Mouse (Mus musculus) thymus, adult 2 months (tissue): Measurements from ENCODE around the gene Cd302.

Experiments used
- CTCF ChIP-seq: fragments of 200-500 bp; IDR thresholded peaks from 2 replicates; pipeline ENCODE4 v1.5.1; 2012; ENCODE audit warnings: mild to moderate bottlenecking, control low read depth, low read length, moderate library complexity, borderline replicate concordance; ENCODE audit not compliant: control insufficient read depth, poor library complexity, insufficient read depth; ENCODE audit errors: extremely low read depth
- POLR2A ChIP-seq: fragments of 200-500 bp; IDR thresholded peaks from 2 replicates; pipeline ENCODE4 v1.6.1; 2012; ENCODE audit warnings: mild to moderate bottlenecking, low read length, control low read depth, moderate library complexity; ENCODE audit not compliant: control insufficient read depth, poor library complexity, insufficient read depth; ENCODE audit errors: extremely low read depth

DNA sequence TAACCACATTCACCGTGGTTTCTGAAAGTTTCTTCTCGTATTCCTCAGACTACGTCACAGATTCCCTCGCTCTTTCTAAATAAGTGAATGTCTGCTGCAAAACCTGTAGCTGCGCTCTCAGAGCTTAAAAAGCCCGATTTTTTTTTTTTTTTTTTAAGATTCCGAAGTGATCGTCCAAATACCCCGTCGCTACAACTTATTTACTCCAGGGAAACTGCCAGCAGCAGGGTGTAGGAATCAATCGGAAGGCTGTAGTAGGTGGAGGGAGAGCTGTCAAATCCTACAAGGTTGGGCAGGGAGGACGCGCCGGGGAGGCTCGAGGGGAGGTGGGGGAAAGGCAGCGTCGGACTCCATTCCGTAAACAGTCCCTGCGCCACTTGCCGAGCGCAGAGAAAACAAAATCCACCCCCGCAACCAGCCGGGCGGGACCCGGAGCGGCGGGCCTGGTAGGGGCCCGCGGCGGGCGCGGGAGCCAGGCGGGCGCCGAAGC, 75.1 kb downstream of the Cd302 start:
- no peak for TF ChIP-seq POLR2A
- TF ChIP-seq CTCF, result no peak
